Mouse (Mus musculus): Measurements from ENCODE around the gene Ankrd11. TPM values are rescaled to one million over a fixed set of nuclear protein-coding genes. Genes with fewer than 3 reads are reported as not detected.

The Ankrd11 gene
- polyA plus RNA-seq, 1 experiment from 2014 or later: 13.6 TPM

- Histone ChIP-seq H3K4me1 (replicated peaks) (peaks cover 4% of the 10 kb centered on the region; the same call in 1 of the 2 replicates), H3K9ac (no peak overlapping the region), H3K27me3 (peaks cover 69% of the 10 kb centered on the region), H3K27ac (no peak overlapping the region), H3K4me3 (replicated peaks) (no peak overlapping the region), H3K4me2 (no peak overlapping the region), H3K9me3 (replicated peaks) (no peaks in the 10 kb centered on the region), H3K36me3 (no peaks in the 10 kb centered on the region)
- no peak for DNase-seq
- WGBS (ENCODE audit: insufficient replicate concordance): 25% methylated on average over 3 of the region's 3 CpGs
- no peak for ATAC-seq (ENCODE audit: low read depth)
Observed at GRCm38 (mm10) chr8:122844161-122844560, 197.9 kb downstream of the Ankrd11 start.

- DNase-seq (no peak), ATAC-seq (ENCODE audit: low read depth) (no peak)
- no peak overlapping the region for H3K9ac ChIP-seq
- no peaks in the 10 kb centered on the region for H3K36me3 ChIP-seq
- peaks cover 32% of the 10 kb centered on the region for H3K27me3 ChIP-seq
- no peaks in the 10 kb centered on the region; the same call in 1 of the 2 replicates for H3K4me1 ChIP-seq (replicated peaks)
- 72% methylated on average over 13 of the region's 13 CpGs for WGBS (ENCODE audit: insufficient replicate concordance)
- H3K9me3 ChIP-seq (replicated peaks): no peaks in the 10 kb centered on the region
- no peak overlapping the region for H3K4me3 ChIP-seq (replicated peaks)
- no peak overlapping the region for H3K4me2 ChIP-seq
- no peak overlapping the region for H3K27ac ChIP-seq
Observed at GRCm38 (mm10) chr8:122836696-122837095, 205.4 kb downstream of the Ankrd11 start.

GRCm38 (mm10) chr8:122836199-122836598 lies 205.9 kb downstream of the Ankrd11 start:
- ATAC-seq (ENCODE audit: low read depth): no peak
- DNase-seq: no peak
- H3K9ac ChIP-seq: no peak overlapping the region
- no peak overlapping the region for H3K4me3 ChIP-seq (replicated peaks)
- H3K27ac ChIP-seq: no peak overlapping the region
- H3K9me3 ChIP-seq (replicated peaks): no peaks in the 10 kb centered on the region
- H3K36me3 ChIP-seq: no peaks in the 10 kb centered on the region
- no peaks in the 10 kb centered on the region; the same call in 1 of the 2 replicates for H3K4me1 ChIP-seq (replicated peaks)
- 77% methylated on average over 12 of the region's 12 CpGs for WGBS (ENCODE audit: insufficient replicate concordance)
- no peak overlapping the region for H3K4me2 ChIP-seq
- H3K27me3 ChIP-seq: peaks cover 35% of the 10 kb centered on the region

DNA sequence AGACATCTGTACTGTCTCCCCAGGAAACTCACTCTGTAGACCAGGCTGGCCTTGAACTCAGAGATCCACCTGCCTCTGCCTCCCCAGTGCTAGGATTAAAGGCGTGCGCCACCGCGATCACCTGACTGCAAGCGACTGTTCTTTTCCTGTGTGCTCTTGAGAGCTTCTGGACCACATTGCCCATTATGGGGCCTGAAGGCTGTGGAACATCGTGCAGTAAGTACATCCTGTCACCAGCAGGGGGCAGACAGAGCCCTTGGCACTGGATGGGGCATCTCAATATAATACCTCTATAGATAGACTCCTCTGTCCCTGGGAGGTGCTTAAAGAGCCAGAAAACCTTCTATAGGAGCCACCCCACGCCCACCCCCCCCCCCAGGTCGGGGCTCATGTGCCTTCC lies 207.1 kb downstream of the Ankrd11 start:
- 17% methylated on average over 8 of the region's 8 CpGs for WGBS (ENCODE audit: insufficient replicate concordance)
- no peak overlapping the region for H3K9ac ChIP-seq
- H3K4me2 ChIP-seq: no peak overlapping the region
- H3K4me1 ChIP-seq (replicated peaks): no peaks in the 10 kb centered on the region; the same call in none of the 2 replicates
- H3K9me3 ChIP-seq (replicated peaks): no peaks in the 10 kb centered on the region
- ATAC-seq (ENCODE audit: low read depth) (peak; percentile 53), DNase-seq (peak; percentile 57)
- no peak overlapping the region for H3K4me3 ChIP-seq (replicated peaks)
- no peaks in the 10 kb centered on the region for H3K36me3 ChIP-seq
- peaks cover 24% of the 10 kb centered on the region for H3K27me3 ChIP-seq
- H3K27ac ChIP-seq: no peak overlapping the region

- Histone ChIP-seq H3K4me1 (replicated peaks) (no peaks in the 10 kb centered on the region; the same call in none of the 2 replicates), H3K4me3 (replicated peaks) (no peak overlapping the region), H3K4me2 (no peak overlapping the region), H3K27ac (no peak overlapping the region), H3K9me3 (replicated peaks) (no peaks in the 10 kb centered on the region), H3K36me3 (no peaks in the 10 kb centered on the region), H3K27me3 (peaks cover 20% of the 10 kb centered on the region), H3K9ac (no peak overlapping the region)
- no peak for DNase-seq
- WGBS (ENCODE audit: insufficient replicate concordance): 76% methylated on average over 8 of the region's 8 CpGs
- no peak for ATAC-seq (ENCODE audit: low read depth)
Observed at GRCm38 (mm10) chr8:122834416-122834815, 207.7 kb downstream of the Ankrd11 start.

Other genes with a start within 250 kb of the Ankrd11 start
- 0.31 and 0.65 TPM in 2 replicates for gene Cdh15, start 194.3 kb downstream of the Ankrd11 start, polyA plus RNA-seq (2015; fragmentation: Nextera tagmentation; extraction: Ambion mirVana)
- gene Spg7, start 20.7 kb upstream of the Ankrd11 start, polyA plus RNA-seq (2015; fragmentation: Nextera tagmentation; extraction: Ambion mirVana): 25.3 and 25.7 TPM in 2 replicates
- gene Rpl13, start 60.1 kb upstream of the Ankrd11 start, polyA plus RNA-seq (2015; fragmentation: Nextera tagmentation; extraction: Ambion mirVana): 1,172 and 1,189 TPM in 2 replicates
- gene Cpne7, start 75.1 kb upstream of the Ankrd11 start, polyA plus RNA-seq (2015; fragmentation: Nextera tagmentation; extraction: Ambion mirVana): 1.2 TPM in 2 replicates
- 1.0 and 1.3 TPM in 2 replicates for gene Sult5a1, start 116.0 kb upstream of the Ankrd11 start, polyA plus RNA-seq (2015; fragmentation: Nextera tagmentation; extraction: Ambion mirVana)
- 0.14 and 0.24 TPM in 2 replicates for gene Dpep1, start 144.0 kb upstream of the Ankrd11 start, polyA plus RNA-seq (2015; fragmentation: Nextera tagmentation; extraction: Ambion mirVana)
- gene Chmp1a, start 170.5 kb upstream of the Ankrd11 start, polyA plus RNA-seq (2015; fragmentation: Nextera tagmentation; extraction: Ambion mirVana): 74.6 and 77.5 TPM in 2 replicates
- 0.37 and 0.43 TPM in 2 replicates for gene Spata33, start 170.6 kb upstream of the Ankrd11 start, polyA plus RNA-seq (2015; fragmentation: Nextera tagmentation; extraction: Ambion mirVana)
- gene Cdk10, start 182.6 kb upstream of the Ankrd11 start, polyA plus RNA-seq (2015; fragmentation: Nextera tagmentation; extraction: Ambion mirVana): 11.8 and 12.0 TPM in 2 replicates
- gene Spata2l, start 194.0 kb upstream of the Ankrd11 start, polyA plus RNA-seq (2015; fragmentation: Nextera tagmentation; extraction: Ambion mirVana): 1.2 TPM in 2 replicates
- gene Zfp276, start 211.9 kb upstream of the Ankrd11 start, polyA plus RNA-seq (2015; fragmentation: Nextera tagmentation; extraction: Ambion mirVana): 6.3 and 7.1 TPM in 2 replicates
- gene Vps9d1, start 212.1 kb upstream of the Ankrd11 start, polyA plus RNA-seq (2015; fragmentation: Nextera tagmentation; extraction: Ambion mirVana): 4.0 and 4.4 TPM in 2 replicates

Measured in liver, embryonic 13.5 days (tissue).